Mouse (Mus musculus) retina, postnatal 7 days (tissue): ENCODE measurements around the gene Cecr2.
A peak's percentile ranks its signal among the peaks of the same experiment; 100 is the strongest.

ENCODE experiments used
- DNase-seq: peaks from one replicate; pipeline ENCODE4 v3.0.0-alpha.2; 2012; ENCODE audit warnings: low read depth, low spot score

The Cecr2 gene

DNA sequence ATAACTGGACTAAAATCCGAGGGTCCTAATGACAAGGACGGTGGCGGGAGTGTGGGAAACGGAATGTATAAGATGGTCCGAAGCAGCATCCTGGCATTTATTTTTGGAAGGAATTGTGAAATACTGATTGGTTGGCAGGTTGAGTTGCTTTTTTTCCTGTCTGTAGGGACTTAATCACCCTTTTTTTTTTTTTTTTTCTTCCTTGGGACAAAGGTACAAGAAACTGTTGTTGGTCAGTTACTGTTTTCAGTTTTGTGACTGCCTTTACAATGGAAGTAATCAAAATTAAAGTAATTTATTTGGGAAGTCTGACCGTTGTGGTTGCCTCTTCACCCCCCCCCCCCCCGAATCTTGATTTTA, 1.2 kb downstream of the Cecr2 start:
- DNase-seq = no peak

DNA sequence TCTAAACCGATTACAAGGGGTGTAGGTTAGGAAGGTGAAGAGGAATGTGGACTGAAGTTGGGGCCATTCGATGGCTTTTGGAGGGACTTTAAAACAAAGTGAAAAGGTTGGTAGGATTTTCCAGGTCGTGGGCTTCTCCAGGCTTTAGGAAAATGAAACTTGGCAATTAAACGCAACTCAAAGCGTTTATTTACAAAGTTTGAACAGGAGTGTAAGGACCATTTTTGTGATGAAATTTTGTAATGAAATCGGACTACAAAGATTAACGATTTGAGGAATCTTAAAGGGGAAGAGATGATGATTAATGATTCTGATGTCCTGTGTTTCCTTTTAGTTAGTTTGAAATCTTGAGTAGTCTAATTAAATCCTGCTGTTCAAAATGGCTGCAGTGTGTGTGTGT, 1.7 kb downstream of the Cecr2 start:
- no peak for DNase-seq

DNA sequence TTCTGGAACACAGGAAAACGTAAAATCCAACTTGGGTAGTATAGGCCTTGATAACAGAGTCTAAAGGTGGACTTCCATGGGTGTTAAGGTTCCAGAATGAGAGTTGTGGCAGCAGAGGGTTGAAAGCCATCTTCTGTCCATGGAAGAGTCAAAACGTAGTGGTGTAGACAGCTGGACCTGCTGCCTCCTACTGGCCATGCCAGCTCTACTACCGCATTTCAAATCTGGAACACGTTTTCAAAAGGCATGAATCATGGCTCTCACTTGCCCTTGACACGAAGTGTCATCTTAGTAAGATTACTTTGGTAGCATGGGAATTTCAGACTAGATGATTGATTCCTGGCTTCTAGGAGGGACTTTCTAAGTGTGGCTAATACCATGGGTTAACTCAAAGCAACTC, 8.0 kb downstream of the Cecr2 start:
- no peak for DNase-seq

DNA sequence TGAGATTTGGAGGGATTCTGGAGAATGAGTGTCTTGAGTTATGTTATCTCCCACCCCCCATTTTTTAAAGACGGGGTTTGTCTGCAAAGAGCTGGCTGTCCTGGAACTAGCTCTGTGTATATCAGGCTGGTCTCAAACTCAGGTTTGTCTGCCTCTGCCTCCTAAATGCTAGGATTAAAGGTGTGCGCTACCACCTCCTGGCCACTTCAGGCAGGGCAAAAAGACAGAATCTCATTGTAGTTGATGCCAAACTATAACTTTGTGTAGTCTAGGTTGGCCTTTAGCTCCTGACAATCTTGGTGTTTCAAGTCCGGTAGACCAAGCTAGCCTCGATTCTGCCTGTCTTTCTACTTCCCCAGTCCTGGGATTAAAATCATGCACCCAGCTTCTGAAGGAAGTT, 8.7 kb downstream of the Cecr2 start:
- DNase-seq = no peak

DNA sequence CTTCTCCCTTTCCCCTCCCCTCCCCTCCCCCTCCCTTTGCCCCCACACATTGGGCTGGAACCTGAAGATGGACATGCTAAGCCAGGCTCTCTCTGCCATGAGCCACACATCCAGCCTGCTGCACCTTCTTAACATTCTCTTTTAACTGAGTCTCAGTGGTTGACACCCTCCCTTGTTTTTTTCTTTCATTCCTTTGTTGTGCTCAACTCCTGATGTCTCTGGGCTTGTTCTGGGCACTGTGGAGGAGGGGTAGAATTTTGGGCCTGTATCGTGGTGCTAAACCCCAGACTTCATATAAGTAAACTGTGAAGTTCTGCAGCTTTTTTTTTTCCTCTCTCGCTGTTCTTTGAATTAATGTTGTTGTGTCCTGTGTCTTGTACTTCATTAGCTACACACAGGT, 9.8 kb downstream of the Cecr2 start:
- no peak for DNase-seq

DNA sequence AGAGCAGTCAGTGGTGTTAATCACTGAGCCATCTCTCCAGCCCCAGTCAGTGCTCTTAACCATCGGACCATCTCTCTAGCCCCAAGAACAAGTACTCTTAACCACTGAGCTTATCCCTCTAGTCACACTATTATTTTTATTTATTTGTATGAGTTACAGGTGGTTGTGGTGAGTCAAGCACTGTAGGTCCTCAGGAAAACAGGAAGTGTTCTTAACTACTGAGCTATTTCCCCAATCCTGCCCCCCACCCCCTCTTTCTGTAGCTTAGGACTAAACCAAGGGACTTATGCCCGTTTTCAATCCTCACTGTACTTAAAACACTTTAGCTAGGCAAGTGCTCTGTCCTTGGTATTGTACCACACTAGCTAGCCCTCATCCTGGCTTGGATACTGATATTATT, 17.2 kb downstream of the Cecr2 start:
- no peak for DNase-seq

DNA sequence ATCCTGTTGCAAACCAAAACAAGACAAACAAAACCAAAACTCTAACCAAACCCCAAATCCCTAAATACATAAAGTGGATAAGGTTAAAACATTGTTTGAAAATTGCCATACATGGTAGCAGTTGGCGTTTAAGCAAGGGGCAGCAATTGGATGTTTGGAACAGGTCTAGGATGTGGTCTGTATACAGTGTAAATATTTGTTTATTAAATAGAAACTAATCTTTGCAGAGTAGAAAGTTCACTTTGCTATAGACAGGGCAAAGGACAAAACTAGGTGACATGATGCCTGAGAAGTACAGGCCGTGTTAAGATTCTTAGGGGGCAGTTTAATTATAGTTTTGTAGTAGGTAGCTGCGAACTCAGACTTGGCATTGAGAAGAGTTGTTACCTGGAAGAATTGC, 18.6 kb downstream of the Cecr2 start:
- no peak for DNase-seq

DNA sequence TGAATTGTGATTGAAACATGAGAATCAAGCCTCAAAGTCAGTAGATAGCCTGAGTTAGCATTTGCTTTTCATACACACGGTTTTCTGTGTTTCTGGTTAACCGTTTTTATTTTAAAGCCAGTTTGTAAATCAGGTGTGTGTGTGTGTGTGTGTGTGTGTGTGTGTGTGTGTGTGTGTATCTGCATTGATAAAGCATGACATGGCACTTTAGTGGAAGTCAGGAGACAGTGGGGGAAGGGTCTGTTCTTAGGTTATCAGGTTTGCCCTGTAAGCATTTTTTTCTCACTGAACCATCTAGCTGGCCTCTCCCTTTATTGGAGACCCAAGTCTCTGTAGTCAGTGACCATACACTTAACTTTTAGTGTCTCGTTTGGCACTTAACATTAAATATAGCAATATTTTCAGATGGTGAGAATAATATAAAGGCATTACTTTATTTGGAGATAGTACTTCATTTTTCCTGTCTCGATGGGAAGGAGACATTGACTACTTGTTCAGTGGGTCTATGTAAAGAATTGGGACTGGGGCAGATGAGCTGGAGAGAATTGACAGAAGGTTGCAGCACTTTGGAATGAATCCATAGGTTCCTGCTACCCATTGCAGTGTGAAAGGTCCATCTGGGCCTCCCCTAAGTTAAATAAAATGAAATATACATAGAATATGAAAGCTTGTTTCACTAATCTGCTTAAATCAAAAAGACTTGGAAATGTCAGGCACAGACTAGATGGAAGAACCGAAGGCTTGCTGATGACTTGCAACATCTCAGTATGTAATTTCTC, 20.9 kb downstream of the Cecr2 start:
- DNase-seq = no peak

DNA sequence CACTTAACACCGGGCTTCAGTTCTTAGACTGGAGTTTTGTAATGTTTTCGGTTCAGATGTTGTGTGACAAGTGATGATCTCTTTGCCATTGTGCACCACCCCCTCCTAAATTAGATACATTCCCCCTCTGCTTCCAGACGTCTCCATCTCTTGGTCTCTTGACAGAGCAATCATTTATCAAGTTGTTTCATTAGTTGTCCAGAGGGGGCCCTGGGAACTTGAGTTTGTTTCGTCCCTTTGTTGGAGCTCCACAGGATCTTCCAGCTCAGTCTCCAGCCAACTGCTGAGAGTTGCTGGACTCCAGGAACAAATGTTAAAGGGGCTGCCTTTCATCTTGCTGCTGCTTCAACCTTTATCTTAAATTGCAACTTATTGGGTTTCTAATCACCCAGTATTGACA, 34.1 kb downstream of the Cecr2 start:
- DNase-seq = no peak

DNA sequence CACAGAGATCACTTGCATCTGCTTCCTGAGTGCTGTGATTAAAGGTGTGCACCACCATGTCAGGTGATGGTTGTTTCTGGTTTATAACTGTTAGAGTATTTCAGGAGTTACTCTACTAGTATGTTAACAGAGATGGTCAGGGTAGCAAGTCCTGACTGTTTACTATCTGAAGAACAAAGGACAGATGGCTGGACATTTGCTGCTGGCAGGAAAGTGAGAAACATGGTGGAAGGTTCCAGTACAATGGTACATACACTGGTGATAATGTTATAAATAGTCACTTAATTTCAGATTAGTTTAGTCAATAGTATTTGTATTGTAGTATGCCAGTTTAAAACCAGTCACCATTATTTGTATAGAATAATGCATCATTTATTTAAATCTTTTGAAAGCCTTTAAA, 38.2 kb downstream of the Cecr2 start:
- DNase-seq = no peak

DNA sequence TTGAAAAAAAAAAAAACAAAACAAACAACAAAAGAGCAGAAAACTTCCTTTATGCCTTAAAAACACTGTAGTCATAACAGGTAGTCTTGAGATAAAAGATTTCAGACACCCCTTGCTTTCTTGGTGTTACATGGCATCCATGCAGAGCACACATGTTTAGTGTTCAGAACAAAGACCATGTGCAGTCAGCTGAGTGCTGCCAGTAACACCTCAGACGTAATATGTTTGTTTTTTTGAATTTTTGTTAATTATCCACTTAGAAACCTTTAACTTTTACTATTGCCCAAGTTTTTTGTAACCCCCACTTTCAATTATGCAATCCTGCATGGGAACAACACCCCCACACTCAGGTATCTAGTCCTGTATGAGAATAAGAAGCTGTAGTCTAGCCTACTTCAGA, 42.6 kb downstream of the Cecr2 start:
- DNase-seq = no peak

DNA sequence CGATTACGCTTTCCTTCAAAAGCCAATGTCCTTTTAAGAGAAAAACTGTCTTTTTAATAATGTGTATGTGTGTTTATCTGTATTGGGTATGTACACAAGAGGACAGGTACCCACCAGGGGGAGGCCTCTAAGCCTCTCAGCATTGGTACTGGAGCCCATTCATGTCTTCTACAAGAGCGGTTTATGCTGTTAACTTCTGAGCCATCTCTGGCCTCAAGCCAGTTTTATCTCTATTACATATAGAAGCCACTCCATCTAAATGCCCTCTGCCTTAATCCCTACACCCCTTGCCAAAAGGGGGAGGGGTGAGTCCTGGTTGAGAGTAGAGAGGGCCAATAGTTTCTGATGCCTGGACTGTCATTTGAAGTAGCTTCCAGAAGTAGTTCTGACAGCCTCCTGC, 48.6 kb downstream of the Cecr2 start:
- DNase-seq = no peak

DNA sequence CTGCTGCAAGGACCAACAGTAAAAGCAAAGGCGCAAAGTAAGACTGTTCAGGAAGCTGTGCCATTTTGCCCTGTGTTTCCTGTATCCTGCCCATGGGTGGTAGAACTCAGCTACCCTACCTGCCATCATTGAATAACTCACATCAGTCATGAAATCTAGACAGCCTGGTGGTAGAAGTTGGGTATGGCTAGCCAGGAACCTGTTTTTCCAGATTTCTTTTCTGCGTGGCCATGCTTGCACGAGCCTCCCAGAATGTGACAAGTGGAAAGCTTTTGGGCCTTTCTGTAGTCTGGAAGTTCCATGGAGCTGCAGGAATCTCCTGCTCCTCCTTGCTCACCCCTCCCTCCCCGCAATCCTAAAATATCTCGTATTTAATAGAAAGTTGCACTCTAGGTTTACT, 49.1 kb downstream of the Cecr2 start:
- DNase-seq = no peak

DNA sequence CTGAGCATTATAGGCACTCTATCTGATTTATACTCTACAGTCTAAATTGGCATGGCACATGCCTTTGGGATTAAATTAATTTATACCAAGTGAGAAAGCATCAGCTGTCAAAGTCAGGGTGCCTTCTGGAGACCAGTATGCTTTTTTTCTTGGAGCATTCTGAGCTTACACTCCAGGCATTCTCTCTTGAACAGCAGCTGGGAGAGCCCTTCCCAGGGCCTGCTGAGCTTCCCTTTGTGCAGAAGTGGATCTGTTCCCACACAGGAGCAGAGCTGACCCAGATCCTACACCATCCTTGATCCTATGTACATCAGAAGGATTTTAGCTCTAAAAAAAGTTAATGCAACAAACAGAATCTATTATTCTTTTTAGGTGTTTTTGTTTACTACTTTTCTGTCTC, 49.7 kb downstream of the Cecr2 start:
- DNase-seq = no peak

DNA sequence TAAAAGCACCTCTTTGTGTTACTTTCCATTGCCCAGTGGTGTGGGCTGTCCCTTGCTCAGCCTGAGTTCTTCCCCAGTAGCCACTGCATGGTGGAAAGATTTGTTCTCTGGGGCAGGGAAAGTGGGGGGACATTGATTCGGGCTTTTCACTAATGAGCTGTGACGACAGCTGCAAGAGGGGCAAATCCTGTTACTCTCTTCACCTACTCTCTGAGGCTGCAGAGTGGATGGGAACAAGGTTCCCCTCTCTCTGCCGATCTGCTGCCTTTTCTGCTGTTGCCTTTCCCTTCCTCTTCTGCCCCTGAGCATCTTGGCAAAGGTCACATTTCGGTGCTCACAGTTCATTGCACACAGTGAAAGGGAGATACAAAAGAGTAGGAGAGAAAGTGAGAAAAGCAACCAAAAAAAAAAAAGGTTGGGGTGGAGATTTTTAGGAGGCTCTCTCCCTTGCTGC, 50.4 kb downstream of the Cecr2 start:
- DNase-seq = no peak

DNA sequence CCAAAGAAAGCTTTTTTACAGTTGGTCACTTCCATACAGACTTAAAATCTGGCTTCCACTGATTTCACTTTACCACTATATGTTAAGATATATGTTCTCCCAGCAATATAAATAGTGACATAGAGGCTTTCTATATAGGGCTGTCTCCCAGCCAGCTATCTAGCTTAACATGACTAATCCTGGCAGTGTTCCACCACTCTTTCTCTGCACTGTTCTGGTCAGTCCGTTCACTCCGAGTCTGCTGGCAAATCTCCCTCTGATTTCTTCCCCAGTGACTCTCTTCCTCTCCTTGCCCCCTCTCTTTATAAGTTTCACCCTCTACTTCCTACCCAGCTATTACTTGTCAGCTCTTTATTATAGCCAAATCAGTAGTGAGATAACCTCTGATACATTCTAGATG, 59.8 kb downstream of the Cecr2 start:
- no peak for DNase-seq

DNA sequence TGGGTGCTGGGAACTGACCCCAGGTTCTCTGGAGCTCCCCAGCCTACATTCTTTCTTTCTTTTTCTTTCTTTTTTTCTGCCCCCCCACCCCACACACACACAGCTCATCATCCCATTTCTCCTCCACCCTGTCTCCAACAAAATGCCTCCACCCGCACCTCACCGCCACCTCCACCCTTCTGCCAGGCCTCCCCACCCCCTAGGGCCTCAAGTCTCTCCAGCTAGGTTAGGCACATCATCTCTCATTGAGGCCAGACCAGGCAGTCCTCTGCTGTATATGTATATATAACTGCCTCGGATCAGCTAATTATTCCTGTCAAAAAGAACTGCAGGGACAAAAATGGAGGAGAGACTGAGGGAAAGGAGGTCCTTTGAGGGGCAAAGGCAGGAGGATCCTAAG, 69.8 kb downstream of the Cecr2 start:
- no peak for DNase-seq

DNA sequence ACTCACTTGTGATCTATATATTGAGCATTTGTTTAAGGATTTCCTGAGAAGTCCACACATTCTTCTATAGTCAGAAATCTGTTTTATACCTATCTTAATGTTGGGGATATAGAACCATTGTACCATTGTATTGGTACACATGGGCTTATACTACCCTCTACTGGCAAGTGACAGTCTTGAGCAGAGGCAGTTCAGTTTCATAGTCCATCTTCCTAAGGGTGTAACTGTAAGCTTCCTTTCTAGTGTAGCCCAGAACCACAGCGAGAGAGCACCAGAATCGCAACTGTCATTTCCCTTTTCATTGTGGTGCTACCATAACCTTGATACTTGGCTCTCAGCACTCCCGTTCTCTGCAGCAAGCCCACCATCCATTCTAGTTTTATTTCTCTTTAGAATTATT, 70.4 kb downstream of the Cecr2 start:
- DNase-seq = peak; percentile 60

DNA sequence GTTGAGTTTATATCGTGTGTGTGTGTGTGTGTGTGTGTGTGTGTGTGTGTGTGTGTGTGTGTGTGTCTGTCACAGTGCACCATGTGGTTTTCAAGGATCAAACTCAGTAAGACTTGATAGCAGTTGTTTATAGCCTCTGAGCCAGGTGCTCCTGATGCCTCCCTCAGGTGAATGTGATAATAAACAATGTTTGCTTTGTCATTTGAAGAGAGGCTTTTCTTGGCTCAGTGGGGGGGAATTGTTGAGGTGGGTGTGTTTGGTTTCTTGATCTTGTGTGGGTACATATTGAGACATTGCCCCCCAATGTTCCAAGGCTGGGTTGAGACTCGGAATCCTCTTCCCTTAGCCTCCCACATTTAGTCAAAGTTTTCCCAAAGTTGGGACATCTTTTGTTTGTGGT, 77.0 kb downstream of the Cecr2 start:
- DNase-seq = no peak

DNA sequence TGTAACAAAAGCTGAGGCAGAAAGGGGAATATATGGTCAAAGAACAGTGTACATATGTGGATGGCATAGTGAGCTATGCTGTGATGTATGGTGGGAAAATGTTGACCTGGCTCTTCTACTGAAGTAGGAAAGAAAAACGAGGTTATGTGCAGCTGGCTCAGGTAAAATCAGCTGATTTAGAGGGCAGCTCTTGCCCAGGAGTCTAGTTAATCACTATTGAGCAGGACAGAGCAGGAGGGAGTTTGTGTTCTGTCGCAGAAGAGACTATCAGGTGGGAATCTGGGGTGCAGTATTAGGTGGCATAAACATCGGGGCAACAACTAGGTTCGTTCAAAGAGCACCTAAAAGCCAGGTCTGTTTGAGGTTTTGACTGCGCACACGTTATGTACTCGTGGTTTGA, 78.1 kb downstream of the Cecr2 start:
- no peak for DNase-seq

DNA sequence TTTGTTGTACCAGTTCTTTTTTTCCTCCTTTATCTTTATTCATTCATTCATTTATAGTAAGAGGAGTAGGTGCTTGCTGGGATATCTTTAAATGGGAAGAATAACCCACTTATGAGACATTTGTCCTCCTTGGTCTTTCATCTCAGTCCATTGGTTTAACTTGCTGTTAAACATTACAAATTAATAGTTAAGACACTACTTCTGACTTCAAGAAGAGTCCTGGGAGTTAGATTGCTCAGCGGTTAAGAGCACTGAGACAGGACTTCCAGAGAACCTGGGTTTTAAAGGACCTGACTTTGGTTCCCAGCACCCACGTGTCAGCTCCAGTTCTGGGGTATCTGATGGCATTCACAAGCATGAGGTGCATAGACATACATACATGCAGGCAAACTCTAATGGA, 80.2 kb downstream of the Cecr2 start:
- no peak for DNase-seq

DNA sequence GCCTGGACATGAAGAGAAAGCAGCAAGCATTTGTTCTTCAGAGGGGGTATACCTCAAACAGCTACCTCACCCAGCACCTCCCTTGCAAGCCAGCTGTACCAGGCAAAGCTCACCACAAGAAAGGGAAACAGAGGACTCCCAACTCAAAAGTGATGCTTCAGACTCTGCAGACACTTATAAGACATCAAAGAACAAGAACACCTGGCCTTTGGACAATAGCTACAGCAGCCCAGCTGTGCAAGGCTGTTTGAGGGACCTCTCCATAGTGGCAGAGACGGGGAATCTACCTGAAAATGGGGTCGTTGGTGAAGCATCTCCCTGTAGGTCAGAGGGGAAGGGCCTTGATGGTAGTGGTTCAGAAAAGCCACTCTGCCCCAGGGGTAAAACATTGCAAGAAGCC, 95.0 kb downstream of the Cecr2 start:
- DNase-seq = no peak

DNA sequence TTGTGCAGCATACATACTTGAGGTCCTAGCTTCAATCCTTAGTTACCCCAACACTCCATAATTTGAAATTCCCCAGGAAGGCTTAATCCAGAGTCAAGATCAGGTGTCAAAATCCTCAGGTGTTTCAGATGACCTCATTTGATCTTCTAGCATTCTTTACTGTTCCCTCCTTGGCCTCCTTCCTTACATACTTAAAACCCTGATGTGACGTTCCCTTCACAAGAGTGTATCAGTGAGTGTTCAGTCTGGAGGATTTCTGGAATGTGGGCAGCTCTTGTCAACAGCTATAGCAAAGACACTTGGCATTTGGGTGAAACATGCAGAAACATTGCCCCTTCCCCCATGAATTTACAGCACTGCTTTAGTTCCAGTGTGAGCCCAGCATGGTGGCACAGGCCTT, 103.8 kb downstream of the Cecr2 start:
- no peak for DNase-seq

DNA sequence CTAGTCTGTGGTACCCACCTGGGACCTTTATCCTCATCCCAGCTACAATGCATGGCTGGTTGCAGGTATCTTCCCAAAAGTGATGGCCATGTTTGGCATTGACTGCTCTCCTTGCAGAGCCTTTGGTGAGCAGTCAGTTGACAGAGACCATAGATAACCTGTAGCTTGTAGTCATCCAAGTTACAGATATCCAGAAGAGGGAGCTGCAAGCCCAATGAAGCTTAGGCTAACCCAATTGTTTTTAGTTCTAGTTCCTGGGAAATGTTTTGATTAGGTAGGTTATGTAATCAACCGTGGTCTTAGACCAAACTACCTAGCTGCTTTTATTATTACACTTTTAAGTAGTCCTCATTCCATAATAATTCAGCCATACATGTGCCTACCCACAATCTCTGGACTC, 105.2 kb downstream of the Cecr2 start:
- no peak for DNase-seq
